Mouse (Mus musculus) gastrocnemius, adult 8-10 months (tissue): ENCODE data around the gene Aspdh. TPM values are rescaled to one million over a fixed set of nuclear protein-coding genes. Genes with fewer than 3 reads are reported as not detected.
A peak's percentile ranks its signal among the peaks of the same experiment; 100 is the strongest.

ENCODE experiments used
- DNase-seq, 2 experiments: peaks; one replicate each; pipeline ENCODE4 v3.0.0; 2022; ENCODE audit warnings: low spot score in 2 of 2
- microRNA-seq: library from miRNA; unstranded; fragments of <30 nt; microRNA quantifications from one replicate; pipeline ENCODE4 v1.2.0, GENCODE M21; 2022
- total RNA-seq, 4 experiments: library from RNA; stranded (reverse); gene quantifications; 2 replicates each; pipeline ENCODE4 v1.2.4; 2022

The Aspdh gene
- total RNA-seq, 4 experiments from 2014 or later, result 0.29 TPM; not detected in 3

GRCm38 (mm10) chr7:44497361-44498055, 32.3 kb downstream of the Aspdh start:
- peak in 1 of 2 experiments; percentile 8 for DNase-seq

GRCm38 (mm10) chr7:44498922-44499321, 33.7 kb downstream of the Aspdh start:
- DNase-seq, result peak in 1 of 2 experiments; percentile 2

GRCm38 (mm10) chr7:44500046-44500445, 34.9 kb downstream of the Aspdh start:
- peak in 1 of 2 experiments; percentile 15 for DNase-seq

DNA sequence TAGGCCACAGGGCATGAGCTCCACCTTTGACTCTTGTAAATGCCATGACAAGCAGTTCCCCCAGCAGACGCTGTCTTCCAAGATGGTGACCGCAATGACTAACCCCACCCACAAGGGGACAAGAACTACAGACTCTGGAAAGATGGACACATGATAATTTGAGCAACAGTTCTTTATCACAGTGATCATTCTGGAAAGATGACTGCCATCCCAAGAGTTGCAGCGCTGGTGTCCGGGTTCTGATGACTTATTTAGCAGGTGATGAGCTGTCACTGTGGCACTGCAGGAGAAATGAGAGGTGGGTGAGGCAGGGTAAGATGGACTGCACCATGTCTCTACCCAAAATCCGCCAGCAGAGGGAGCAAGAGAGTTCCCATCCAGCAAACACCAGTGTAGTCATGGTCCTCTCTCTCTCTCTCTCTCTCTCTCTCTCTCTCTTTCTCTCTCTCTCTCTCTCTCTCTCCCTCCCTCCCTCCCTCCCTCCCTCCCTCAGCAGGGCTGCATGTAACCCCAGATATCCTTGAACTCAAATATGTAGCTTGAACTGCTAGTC, 36.4 kb downstream of the Aspdh start:
- DNase-seq, result peak in 1 of 2 experiments; percentile 45

DNA sequence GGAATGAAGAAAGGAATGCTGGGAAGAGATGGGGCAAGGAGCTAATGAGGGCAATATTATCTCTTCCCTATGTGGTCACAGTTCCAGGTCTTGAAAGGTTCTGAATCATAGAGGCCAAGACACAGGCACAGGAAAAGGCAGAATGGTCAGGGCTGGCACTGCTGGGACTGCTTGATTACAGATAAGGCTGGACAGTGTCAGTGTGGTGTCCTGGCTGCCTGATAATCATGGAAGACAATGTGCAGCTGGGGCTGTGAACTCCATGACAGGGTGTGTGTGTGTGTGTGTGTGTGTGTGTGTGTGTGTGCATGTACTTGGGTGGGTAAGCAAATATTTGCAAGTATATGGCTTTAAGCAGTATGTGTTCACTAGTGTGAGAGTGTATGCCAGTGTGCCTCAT, 42.3 kb downstream of the Aspdh start:
- no peak for DNase-seq

Small RNA genes within 50 kb of the gene (microRNA-seq; reads per million reads assigned to microRNA genes)
- not detected for gene Mir7052

Other genes with a start within 250 kb of the Aspdh start
- gene Klk1b5, start 249.4 kb upstream of the Aspdh start, total RNA-seq, result not detected
- under 1 TPM in 2 of 4 experiments, not detected in 2; 0.31 to 0.72 TPM for gene Klk1, start 240.0 kb upstream of the Aspdh start, total RNA-seq
- gene Gm36864, start 229.2 kb upstream of the Aspdh start, total RNA-seq, result not detected
- not detected for gene 1700028J19Rik, start 218.7 kb upstream of the Aspdh start, total RNA-seq
- 1 to 10 TPM; 5.1 to 9.2 (median 6.6) TPM for gene 2410002F23Rik, start 218.7 kb upstream of the Aspdh start, total RNA-seq
- gene Acp4, start 208.0 kb upstream of the Aspdh start, total RNA-seq, result not detected
- gene Gm15517, start 203.9 kb upstream of the Aspdh start, total RNA-seq, result not detected
- gene Clec11a, start 158.5 kb upstream of the Aspdh start, total RNA-seq, result 1 to 10 TPM in 2 of 4 experiments, under 1 TPM in 2; 0.53 to 1.3 (median 0.99) TPM
- gene Shank1, start 155.1 kb upstream of the Aspdh start, total RNA-seq, result under 1 TPM; 0.17 to 0.43 (median 0.34) TPM
- gene Syt3, start 81.3 kb upstream of the Aspdh start, total RNA-seq, result 1 to 10 TPM; 3.2 to 7.0 (median 5.2) TPM
- not detected for gene 1700008O03Rik, start 79.6 kb upstream of the Aspdh start, total RNA-seq
- under 1 TPM; 0.10 to 0.27 (median 0.11) TPM for gene Lrrc4b, start 36.4 kb upstream of the Aspdh start, total RNA-seq
- gene Josd2, start 2.6 kb downstream of the Aspdh start, total RNA-seq, result 10 to 100 TPM; 48.9 to 66.1 (median 56.3) TPM
- 10 to 100 TPM; 48.6 to 53.7 (median 51.8) TPM for gene Emc10, start 31.1 kb downstream of the Aspdh start, total RNA-seq
- gene Fam71e1, start 31.2 kb downstream of the Aspdh start, total RNA-seq, result 1 to 10 TPM; 3.4 to 5.4 (median 4.4) TPM
- gene Mybpc2, start 59.3 kb downstream of the Aspdh start, total RNA-seq, result 1,000 to 10,000 TPM; 5,017 to 5,674 (median 5,484) TPM
- not detected for gene Spib, start 66.7 kb downstream of the Aspdh start, total RNA-seq
- gene Pold1, start 83.5 kb downstream of the Aspdh start, total RNA-seq, result 1 to 10 TPM; 4.6 to 5.9 (median 5.4) TPM
- 10 to 100 TPM; 38.0 to 45.8 (median 40.1) TPM for gene Nr1h2, start 88.6 kb downstream of the Aspdh start, total RNA-seq
- gene Napsa, start 107.0 kb downstream of the Aspdh start, total RNA-seq, result under 1 TPM in 3 of 4 experiments, not detected in 1; 0.22 to 0.46 (median 0.40) TPM
- gene Kcnc3, start 125.3 kb downstream of the Aspdh start, total RNA-seq, result 1 to 10 TPM; 3.6 to 5.1 (median 4.5) TPM
- 10 to 100 TPM; 38.7 to 58.3 (median 42.5) TPM for gene Myh14, start 205.5 kb downstream of the Aspdh start, total RNA-seq
- gene Izumo2, start 243.4 kb downstream of the Aspdh start, total RNA-seq, result not detected